Mouse (Mus musculus) spleen, embryonic (tissue): ENCODE measurements at regions not wholly inside any gene's neighbourhood (a gene's known extent, or its start where the extent isn't known, plus 50 kb on each side); places are given as distances from the start of the nearest gene placed in this dataset.

ENCODE experiments used
- CTCF ChIA-PET: fragments of 350-600 bp; sonication (Branson Sonifier 250); formaldehyde crosslinking; loops from one replicate; lab custom pipeline; 2022; lab: Charles Lee

- CTCF ChIA-PET, result interaction anchor here (0.6 kb wide), 1 partner anchor 9 kb away, joined by 4 read pairs; no protein-coding TSS in a partner anchor
These were observed 52.5 kb downstream of the Adm start for GRCm38 (mm10) chr7:110679916-110680315.

GRCm38 (mm10) chr7:110682911-110683310, 55.5 kb downstream of the Adm start:
- CTCF ChIA-PET, result interaction anchor here (0.7 kb wide), 2 partner anchors 766 to 1002 kb away, joined by 4 to 6 read pairs; no protein-coding TSS in a partner anchor

GRCm38 (mm10) chr7:110688884-110689681, 61.6 kb downstream of the Adm start:
- CTCF ChIA-PET, result interaction anchor here (0.5 kb wide), 1 partner anchor 35 kb away, joined by 13 read pairs; no protein-coding TSS in a partner anchor

- CTCF ChIA-PET, result no interaction called here
These were observed 62.8 kb downstream of the Adm start for GRCm38 (mm10) chr7:110690241-110690640.

GRCm38 (mm10) chr7:110690856-110691255, 63.4 kb downstream of the Adm start:
- CTCF ChIA-PET, result no interaction called here

GRCm38 (mm10) chr7:110694262-110694661, 66.8 kb downstream of the Adm start:
- CTCF ChIA-PET, result no interaction called here

- CTCF ChIA-PET, result no interaction called here
These were observed 68.3 kb downstream of the Adm start for GRCm38 (mm10) chr7:110695729-110696128.

GRCm38 (mm10) chr7:110698211-110699153, 69.5 kb upstream of the Ampd3 start:
- CTCF ChIA-PET, result no interaction called here

GRCm38 (mm10) chr7:110699596-110699995, 68.4 kb upstream of the Ampd3 start:
- CTCF ChIA-PET, result no interaction called here

GRCm38 (mm10) chr7:110701681-110702413, 66.2 kb upstream of the Ampd3 start:
- CTCF ChIA-PET, result no interaction called here

GRCm38 (mm10) chr7:110702414-110702783, 65.6 kb upstream of the Ampd3 start:
- CTCF ChIA-PET, result no interaction called here

GRCm38 (mm10) chr7:110705311-110706000, 62.5 kb upstream of the Ampd3 start:
- CTCF ChIA-PET, result no interaction called here

- CTCF ChIA-PET, result no interaction called here
These were observed 61.9 kb upstream of the Ampd3 start for GRCm38 (mm10) chr7:110706001-110706695.

GRCm38 (mm10) chr7:110706696-110707087, 61.3 kb upstream of the Ampd3 start:
- CTCF ChIA-PET, result no interaction called here

- CTCF ChIA-PET, result no interaction called here
These were observed 59.9 kb upstream of the Ampd3 start for GRCm38 (mm10) chr7:110708116-110708515.

GRCm38 (mm10) chr7:110708781-110709180, 59.2 kb upstream of the Ampd3 start:
- CTCF ChIA-PET, result no interaction called here

GRCm38 (mm10) chr7:110709606-110710005, 58.4 kb upstream of the Ampd3 start:
- CTCF ChIA-PET, result interaction anchor here (0.7 kb wide), 1 partner anchor 226 kb away, joined by 8 read pairs; no protein-coding TSS in a partner anchor

GRCm38 (mm10) chr7:110710256-110710962, 57.6 kb upstream of the Ampd3 start:
- CTCF ChIA-PET, result interaction anchor here (0.6 kb wide), 2 partner anchors 74 to 195 kb away, joined by 3 to 5 read pairs; no protein-coding TSS in a partner anchor

- CTCF ChIA-PET, result no interaction called here
These were observed 54.3 kb upstream of the Ampd3 start for GRCm38 (mm10) chr7:110713661-110714060.

GRCm38 (mm10) chr7:110715110-110715509, 52.9 kb upstream of the Ampd3 start:
- CTCF ChIA-PET, result no interaction called here
